ENCODE assay signal across 8 mouse cellular contexts in the genomic region with DNA sequence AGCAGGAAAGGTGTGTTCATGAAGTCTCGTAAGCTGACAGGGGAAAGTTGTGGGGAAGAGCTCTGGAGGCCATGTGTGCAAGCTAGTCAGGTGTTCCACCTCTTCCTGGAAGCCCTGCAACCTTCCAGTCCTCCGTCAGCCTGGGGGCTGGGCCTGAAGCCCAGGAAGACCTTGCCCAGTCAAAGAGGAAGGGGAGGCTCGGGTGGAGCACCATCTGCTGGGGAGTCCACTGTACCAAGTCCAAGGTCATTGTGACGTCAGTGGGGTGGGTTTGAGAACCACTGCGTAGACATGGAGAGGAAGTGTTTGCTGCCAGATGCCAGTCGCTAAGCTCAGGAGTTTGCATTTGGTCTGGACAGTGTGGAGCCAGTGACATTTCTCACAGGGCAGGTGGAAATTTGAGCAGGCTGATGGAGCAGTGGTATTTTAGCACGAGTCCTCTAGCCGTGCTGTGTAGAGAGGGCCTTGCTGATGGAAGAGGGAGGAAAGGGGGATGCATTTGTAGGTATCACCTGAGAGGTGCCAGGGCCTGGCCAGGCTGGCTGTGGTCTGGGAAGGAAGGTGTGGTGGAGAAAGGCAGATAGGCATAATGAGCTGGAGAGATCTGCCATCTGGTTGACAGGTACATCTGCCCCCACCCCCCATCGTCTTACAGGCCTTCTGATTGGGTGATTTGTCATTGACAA. TPM values are rescaled to one million over a fixed set of nuclear protein-coding genes. Genes with fewer than 3 reads are reported as not detected.
A peak's percentile ranks its signal among the peaks of the same experiment; 100 is the strongest.
DNase-seq lines count a peak whose midpoint lies in the region; ATAC-seq and TF ChIP-seq lines count a peak whose summit lies in the region.

No protein-coding gene starts in this region.

- peak overlapping the region; percentile 3; the same call in 1 of the 2 replicates for H3K4me2 ChIP-seq in heart, postnatal 0 days (ENCODE audit: low read depth, low read length)
- peak overlapping the region; percentile 28 for H3K4me2 ChIP-seq in liver, embryonic 11.5 days

- H3K9me3 ChIP-seq in heart, postnatal 0 days (replicated peaks; ENCODE audit: control insufficient read depth, low read length), result no peaks in the 10 kb centered on the region
- H3K9me3 ChIP-seq in liver, embryonic 11.5 days (ENCODE audit: control insufficient read depth, low read length), result no peaks in the 10 kb centered on the region

- peak overlapping the region; percentile 100 for H3K27ac ChIP-seq in gastrocnemius, adult 2 months
- peak overlapping the region; percentile 68 for H3K27ac ChIP-seq in heart, postnatal 0 days (ENCODE audit: low read depth)
- no peak overlapping the region for H3K27ac ChIP-seq in liver, embryonic 11.5 days (ENCODE audit: low read depth, low read length)

- no peak overlapping the region for H3K9ac ChIP-seq in heart, postnatal 0 days (replicated peaks; ENCODE audit: low read depth, low read length)
- no peak overlapping the region for H3K9ac ChIP-seq in liver, embryonic 11.5 days (ENCODE audit: low read depth, low read length)

- ATAC-seq in heart, postnatal 0 days (ENCODE audit: insufficient read depth, low read depth), result peak; percentile 40
- no peak for ATAC-seq in liver, embryonic 11.5 days (replicated peaks; ENCODE audit: low FRiP score)

- peak; percentile 25; the same call in 1 of the 2 replicates for TF ChIP-seq CTCF in gastrocnemius, adult 2 months (IDR thresholded peaks at IDR 0.05)
- peak; percentile 13 for TF ChIP-seq CTCF in heart, postnatal 0 days (IDR thresholded peaks at IDR 0.05; ENCODE audit: low read depth)

- H3K27me3 ChIP-seq in heart, postnatal 0 days (ENCODE audit: control insufficient read depth, insufficient read depth, low read length), result no peaks in the 10 kb centered on the region
- H3K27me3 ChIP-seq in liver, embryonic 11.5 days (replicated peaks; ENCODE audit: control insufficient read depth, insufficient read depth, low read length), result no peaks in the 10 kb centered on the region

- DNase-seq in gastrocnemius, adult 2 months, result peak; percentile 79
- no peak for DNase-seq in gastrocnemius, postnatal 4 days (ENCODE audit: low spot score in 2 of 2)
- DNase-seq in T-cell, adult 2 months (ENCODE audit: low spot score), result peak; percentile 44
- DNase-seq in heart, postnatal 0 days (ENCODE audit: low spot score), result peak; percentile 56
- no peak for DNase-seq in liver, embryonic 11.5 days (ENCODE audit: low spot score)
- peak; percentile 74 to 77 for DNase-seq in spleen, postnatal 36 days (ENCODE audit: low spot score in 2 of 2)
- DNase-seq in layer of hippocampus, postnatal 36 days, result no peak
- no peak for DNase-seq in left cerebral cortex, adult 8-10 months (ENCODE audit: low spot score in 2 of 2)

- TF ChIP-seq EP300 in heart, postnatal 0 days (IDR thresholded peaks at IDR 0.05; ENCODE audit: low read depth), result no peak

- H3K4me1 ChIP-seq in heart, postnatal 0 days (ENCODE audit: control insufficient read depth, insufficient read depth), result peaks cover 66% of the 10 kb centered on the region
- H3K4me1 ChIP-seq in liver, embryonic 11.5 days (replicated peaks; ENCODE audit: control insufficient read depth, insufficient read depth, low read length), result peaks cover 82% of the 10 kb centered on the region

- peaks cover 15% of the 10 kb centered on the region for H3K36me3 ChIP-seq in heart, postnatal 0 days (replicated peaks; ENCODE audit: control insufficient read depth, insufficient read depth, low read length)
- peaks cover 12% of the 10 kb centered on the region for H3K36me3 ChIP-seq in liver, embryonic 11.5 days (ENCODE audit: control insufficient read depth, insufficient read depth, low read length)

- WGBS in heart, postnatal 0 days, result 26% methylated on average over 9 of the region's 9 CpGs
- WGBS in liver, embryonic 11.5 days, result 54% methylated on average over 9 of the region's 9 CpGs

- intact Hi-C loops in gastrocnemius, adult 2 months (cut with DNase I), result loop anchor here (5.0 kb wide), 1 partner anchor 34 kb away; no protein-coding TSS in a partner anchor

- peak overlapping the region; percentile 52 for H3K4me3 ChIP-seq in gastrocnemius, adult 2 months
- H3K4me3 ChIP-seq in heart, postnatal 0 days (ENCODE audit: low read depth, low read length), result no peak overlapping the region
- no peak overlapping the region for H3K4me3 ChIP-seq in liver, embryonic 11.5 days (ENCODE audit: low read depth, low read length)

RNA-seq across cellular contexts. Expression of gene Capzb, which starts 5.4 kb away (rescaled TPM):
- 100 to 1,000 TPM; 444 to 499 TPM for total RNA-seq in gastrocnemius, adult 2 months (2021)
- total RNA-seq in gastrocnemius, postnatal 4 days (2021), result 100 to 1,000 TPM; 445 to 463 TPM
- 131 and 177 TPM in 2 replicates for total RNA-seq in heart, postnatal 0 days (2014; rRNA removed; ENCODE audit: low replicate concordance)
- polyA plus RNA-seq in heart, postnatal 0 days (2015; fragmentation: Nextera tagmentation; extraction: Ambion mirVana), result 355 and 363 TPM in 2 replicates
- 250 and 257 TPM in 2 replicates for polyA plus RNA-seq in liver, embryonic 11.5 days (2014; fragmentation: Nextera tagmentation; extraction: Ambion mirVana)
- total RNA-seq in layer of hippocampus, postnatal 36 days (2021), result 100 to 1,000 TPM; 417 to 423 TPM
- 100 to 1,000 TPM; 310 to 345 (median 321) TPM for total RNA-seq in left cerebral cortex, adult 8-10 months (2022)

Comparison
In these comparisons a context has a peak if more than half of its experiments do, and no peak if none do; other contexts are left out.
1. DNase-seq: peak in gastrocnemius, adult 2 months (single experiment), T-cell, adult 2 months (single experiment), heart, postnatal 0 days (single experiment) and spleen, postnatal 36 days (2 of 2); none in gastrocnemius, postnatal 4 days (0 of 2), liver, embryonic 11.5 days (single experiment), layer of hippocampus, postnatal 36 days (0 of 2) and left cerebral cortex, adult 8-10 months (0 of 2).